Mouse (Mus musculus) bone marrow, adult 2 months (tissue): ENCODE data around the gene Itga9.

Experiments used
- CTCF ChIP-seq: fragments of 200-500 bp; IDR thresholded peaks from 2 replicates; pipeline ENCODE4 v1.5.1; 2011; ENCODE audit warnings: low read length, control low read depth; ENCODE audit not compliant: control insufficient read depth, insufficient read depth
- POLR2A ChIP-seq: fragments of 200-500 bp; IDR thresholded peaks from 2 replicates; pipeline ENCODE4 v1.6.1; 2011; ENCODE audit warnings: low read depth, mild to moderate bottlenecking, control low read depth, low read length, borderline replicate concordance; ENCODE audit not compliant: control insufficient read depth

GRCm38 (mm10) chr9:118881946-118882284 lies 275.4 kb downstream of the Itga9 start:
- TF ChIP-seq CTCF, result no peak
- no peak for TF ChIP-seq POLR2A
